Mouse (Mus musculus) naive thymus-derived CD4-positive, alpha-beta T cell, adult 2 months (primary cell): ENCODE data around the gene Zcchc2.

Experiments
- DNase-seq: peaks from one replicate; pipeline ENCODE4 v3.0.0-alpha.2; 2011; ENCODE audit warnings: low read depth

Zcchc2 gene

DNA sequence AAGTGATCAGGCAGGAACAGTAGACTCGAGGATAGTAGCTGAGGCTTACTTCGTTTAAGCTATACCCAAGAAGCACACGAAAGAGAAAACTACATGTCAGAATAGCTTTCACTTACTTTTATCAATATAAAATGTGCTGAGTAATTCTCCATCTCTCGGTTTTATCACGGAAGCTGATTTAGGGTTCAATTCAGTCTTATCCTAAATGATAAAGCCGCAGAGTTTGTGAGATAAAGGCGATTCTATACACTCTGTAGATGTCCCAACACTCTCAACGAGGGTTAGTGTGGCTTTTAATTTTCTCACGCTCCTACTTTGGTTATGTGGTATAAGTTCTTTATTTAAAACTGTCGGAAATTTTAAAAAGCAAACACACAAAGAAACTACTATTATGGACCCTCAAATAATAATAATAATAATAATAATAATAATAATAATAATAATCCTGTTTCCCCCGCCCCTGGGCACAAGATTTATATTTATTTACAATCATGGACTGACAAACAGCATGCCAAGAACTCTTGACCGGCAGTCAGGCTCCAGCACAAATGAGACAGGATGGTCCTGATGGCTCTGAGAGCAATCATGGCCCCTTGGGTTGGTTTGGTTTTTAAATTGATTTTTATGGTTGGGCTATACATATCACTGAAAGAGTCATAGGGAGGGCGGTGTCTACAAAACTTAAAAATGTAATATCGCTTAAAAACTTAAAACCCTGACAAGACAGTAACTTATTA, 1.1 kb upstream of the Zcchc2 start:
- DNase-seq, result no peak

GRCm38 (mm10) chr1:105989640-105989984, 594 bp upstream of the Zcchc2 start:
- DNase-seq, result no peak

DNA sequence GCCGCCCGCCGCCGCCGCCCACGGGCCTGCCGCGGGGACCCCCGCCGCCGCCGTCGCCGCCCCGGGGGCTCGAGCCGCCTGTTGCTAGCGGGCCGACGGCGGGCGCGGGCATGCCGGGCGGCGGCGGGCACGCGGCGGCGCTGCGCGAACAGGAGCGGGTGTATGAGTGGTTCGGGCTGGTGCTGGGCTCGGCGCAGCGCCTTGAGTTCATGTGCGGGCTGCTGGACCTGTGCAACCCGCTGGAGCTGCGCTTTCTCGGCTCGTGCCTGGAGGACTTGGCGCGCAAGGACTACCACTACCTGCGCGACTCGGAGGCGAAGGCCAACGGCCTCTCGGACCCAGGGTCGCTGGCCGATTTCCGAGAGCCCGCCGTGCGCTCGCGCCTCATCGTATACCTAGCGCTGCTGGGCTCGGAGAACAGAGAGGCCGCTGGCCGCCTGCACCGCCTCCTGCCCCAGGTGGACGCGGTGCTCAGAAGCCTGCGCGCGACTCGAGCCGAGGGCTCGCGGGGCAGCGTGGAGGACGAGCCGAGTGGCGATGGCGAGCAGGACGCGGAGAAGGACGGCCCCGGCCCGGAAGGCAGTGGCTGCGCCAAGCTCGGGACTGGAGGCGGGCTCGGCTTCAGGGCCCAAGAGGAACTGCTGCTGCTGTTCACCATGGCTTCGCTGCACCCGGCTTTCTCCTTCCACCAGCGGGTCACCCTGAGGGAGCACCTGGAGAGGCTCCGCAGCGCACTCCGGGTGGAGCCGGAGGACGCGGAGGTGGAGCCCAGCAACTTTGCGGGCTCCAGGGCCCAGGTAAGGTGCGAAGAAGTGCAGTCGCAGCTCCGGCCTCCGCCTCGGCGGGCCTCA, 930 bp downstream of the Zcchc2 start:
- peak; percentile 77 for DNase-seq

DNA sequence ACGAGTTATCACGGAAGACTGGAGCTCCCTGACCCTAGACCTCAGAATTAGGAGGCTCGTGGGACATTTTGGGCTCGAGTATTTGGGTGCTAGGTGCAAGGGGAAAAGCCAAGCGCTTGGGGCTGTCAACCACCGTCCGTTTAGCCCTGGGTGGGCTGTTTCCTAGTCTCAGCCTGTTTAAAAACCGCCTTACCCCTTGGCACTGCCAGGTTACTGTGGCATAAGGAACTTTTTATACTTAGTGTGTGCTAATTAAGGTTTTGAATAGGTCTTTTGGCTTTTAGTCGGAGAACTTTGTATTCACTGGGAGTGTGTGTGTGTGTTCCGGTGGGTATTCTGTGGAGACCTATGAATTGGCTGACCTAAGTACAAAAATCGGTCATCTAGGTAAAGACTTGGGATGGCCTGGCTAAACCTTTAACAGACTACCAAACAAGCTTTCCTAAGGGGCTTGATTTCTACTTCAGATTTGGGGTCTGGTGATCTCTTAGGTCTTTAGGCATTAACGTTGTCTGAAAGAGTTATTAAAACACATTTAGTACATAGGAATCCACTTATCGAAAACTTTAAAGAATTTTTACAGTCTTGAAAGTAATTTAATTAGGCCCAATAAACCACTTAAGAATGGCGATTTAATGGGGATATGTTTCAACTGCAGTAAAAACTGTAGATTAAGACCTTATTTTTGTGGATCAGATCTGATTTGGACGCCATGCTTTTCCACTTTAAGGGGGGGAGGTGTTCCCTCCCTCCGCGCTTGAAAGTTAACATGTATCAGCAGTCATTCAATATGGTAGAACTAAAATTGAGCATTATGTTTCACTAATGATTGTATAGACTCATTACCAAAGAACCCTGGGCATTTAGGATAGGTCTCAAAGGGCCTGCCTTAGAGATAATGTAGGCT, 2.0 kb downstream of the Zcchc2 start:
- DNase-seq, result no peak

DNA sequence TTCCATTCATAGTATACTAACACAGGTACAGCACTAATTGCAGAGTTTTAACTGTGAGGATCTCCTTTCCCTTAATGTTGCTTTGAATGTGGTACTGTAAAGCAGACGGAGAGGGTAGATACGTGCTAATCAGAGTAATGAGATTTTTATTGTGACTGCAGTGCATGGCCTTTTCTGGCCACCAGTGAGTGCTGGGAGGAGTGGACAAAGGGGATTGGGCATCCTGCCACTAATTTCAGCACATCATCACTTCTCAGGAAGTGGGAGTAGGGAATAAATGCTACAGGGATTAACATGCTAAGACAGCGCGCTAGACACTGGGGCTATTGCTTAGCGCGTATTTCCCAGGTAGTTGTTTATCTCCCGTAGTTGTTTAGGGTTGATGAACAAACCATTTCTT, 3.0 kb downstream of the Zcchc2 start:
- peak; percentile 35 for DNase-seq

DNA sequence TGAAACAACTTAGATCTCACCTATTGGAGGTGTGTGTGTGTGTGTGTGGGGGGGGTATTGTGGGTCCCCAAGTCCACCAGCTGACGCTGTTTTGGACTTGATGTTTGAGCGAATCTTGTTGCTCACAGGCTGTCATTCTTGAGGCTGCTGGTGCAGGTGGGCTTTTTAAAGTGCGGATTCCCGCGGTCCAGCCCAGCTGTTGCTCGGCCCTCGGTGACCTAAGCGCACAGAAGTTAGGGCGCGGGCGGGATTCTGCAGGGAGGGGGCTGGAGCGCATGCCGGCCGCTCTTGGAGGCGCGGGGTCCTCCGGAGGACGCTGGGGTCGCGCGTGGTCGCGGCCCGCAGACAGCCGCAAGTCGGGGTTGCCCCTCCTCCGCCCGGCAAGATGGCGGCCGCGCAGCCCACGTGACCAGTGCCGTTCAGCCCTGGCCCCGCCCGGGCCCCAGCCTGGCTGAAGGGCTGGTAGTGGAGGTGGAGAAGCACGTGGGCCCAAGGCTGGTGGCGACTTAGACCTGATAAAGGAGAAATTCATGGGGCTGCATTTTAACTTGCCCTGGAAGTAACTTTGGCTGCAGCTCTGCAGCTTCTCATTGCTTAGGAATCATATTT, 3.5 kb downstream of the Zcchc2 start:
- DNase-seq, result peak; percentile 83

DNA sequence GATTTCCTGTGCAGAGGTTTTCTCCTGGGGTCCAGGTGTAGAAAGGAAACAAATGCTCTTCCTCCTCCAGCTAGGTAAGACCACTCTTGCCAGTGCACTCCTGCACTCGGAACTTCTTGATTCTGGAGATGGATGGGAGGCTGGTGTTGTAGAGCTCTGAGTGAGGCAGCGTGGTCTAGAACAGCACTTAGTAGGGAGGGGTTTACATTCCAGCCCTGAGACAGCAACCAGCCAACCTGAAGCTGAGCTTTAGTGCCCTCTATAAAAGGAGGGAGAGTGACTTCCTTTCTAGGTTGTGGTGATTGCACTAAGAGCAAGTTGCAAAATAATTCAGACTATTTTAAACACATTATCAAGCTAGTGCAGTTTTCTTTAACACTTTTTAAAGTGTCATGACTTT, 5.8 kb downstream of the Zcchc2 start:
- DNase-seq, result no peak

DNA sequence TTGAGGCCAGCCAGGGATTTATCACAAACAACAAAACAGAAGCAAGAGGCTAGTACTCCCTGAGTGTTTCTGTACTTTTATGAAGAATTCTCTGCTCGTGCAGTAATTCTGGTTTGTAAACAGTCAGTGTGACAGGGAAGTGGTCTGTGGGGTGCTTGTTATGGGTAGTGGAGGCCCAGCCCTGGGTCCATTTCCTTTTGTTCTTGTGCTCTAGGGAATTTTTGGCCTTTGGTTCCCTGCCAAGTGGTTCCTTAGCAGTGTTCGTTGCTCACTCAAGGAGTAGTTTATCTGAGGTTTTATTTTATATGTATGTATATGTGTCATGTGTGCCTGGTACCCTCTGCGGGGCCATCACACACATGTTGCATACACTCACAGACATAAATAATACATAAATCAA, 7.1 kb downstream of the Zcchc2 start:
- DNase-seq, result no peak

GRCm38 (mm10) chr1:105999802-106000201, 9.6 kb downstream of the Zcchc2 start:
- DNase-seq, result no peak

DNA sequence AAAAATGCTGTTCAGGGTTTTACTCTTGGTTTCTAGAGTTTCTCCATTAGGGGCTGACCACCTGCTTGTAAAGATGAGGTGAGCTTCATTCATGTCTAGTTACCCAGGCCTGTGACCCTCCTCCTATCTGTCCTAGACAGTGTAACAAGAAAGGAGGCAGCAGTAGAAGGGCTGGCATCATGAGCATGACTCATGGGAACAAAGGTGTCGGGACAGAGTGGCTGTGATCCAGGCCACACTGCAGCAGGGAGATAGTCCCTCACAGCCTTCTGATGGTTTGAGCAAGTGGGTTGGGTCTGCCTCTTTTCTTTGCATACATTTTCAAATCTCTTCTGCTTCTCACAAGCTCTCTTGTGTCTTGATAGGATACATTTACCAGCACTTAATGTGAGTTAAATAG, 17.4 kb downstream of the Zcchc2 start:
- no peak for DNase-seq

DNA sequence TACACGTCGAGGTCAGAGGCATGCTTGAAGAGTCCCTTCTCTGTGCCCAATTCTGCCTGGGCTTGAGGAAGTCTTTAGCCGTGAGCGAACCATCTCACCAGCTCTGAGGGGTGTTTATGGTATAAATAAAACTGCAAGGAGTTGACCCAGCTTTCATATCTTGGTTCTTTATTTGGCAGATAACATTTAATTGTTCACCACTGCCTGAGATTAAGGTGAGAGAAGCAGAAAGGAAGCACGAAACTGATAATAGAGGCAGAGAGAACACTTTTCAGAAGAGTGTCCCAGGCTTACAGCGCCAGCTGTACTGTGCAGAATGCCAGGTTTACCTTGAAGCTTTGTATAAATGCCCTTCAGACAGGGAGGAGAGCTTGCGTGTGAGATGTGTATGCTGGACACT, 20.9 kb downstream of the Zcchc2 start:
- DNase-seq, result no peak

- DNase-seq, result no peak
Measured at GRCm38 (mm10) chr1:106013759-106014158, 23.6 kb downstream of the Zcchc2 start.

DNA sequence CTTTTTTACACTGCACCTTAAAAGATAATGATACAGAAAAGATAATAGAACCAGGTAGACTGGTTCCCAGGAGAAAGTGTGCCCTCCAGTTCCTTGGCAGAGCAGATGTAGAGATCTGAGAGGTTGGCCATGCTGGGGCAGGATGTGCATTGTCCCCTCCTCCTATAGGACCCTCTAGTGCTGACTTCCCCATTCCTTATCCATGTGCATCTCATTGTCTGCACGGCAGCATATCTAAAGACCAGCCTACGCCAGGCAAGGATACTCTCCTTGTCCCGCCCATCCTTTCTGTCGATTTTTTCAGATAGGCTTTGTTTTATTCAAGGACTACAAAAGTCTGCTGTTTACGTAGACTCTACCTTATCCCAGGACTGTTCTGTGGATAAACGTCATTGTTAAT, 26.1 kb downstream of the Zcchc2 start:
- no peak for DNase-seq

GRCm38 (mm10) chr1:106019854-106020253, 29.6 kb downstream of the Zcchc2 start:
- DNase-seq, result no peak

- DNase-seq, result no peak
Measured at GRCm38 (mm10) chr1:106022998-106023397, 32.8 kb downstream of the Zcchc2 start.

DNA sequence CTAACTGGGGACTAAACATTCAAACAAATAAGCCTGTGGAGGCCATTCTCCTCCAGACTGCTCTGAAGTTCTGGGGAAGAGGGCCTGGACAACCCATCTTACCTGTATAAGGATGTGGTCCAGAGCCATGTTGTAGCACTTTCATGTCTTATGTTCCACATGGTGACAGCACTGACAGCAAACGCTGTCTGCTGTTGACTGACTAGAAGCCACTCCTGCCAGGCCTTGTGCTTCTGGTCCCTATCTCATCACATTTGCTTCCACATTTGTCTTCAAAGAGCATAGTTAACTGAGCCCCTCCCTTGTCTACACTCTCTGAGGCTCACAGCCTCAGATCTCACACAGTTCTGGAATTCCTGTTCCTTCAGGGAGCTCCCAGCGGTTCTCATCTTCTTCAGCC, 34.0 kb downstream of the Zcchc2 start:
- DNase-seq, result no peak

- DNase-seq, result no peak
Measured at GRCm38 (mm10) chr1:106024778-106025177, 34.6 kb downstream of the Zcchc2 start.

- DNase-seq, result no peak
Measured at GRCm38 (mm10) chr1:106029769-106030168, 39.6 kb downstream of the Zcchc2 start.

GRCm38 (mm10) chr1:106030331-106030730, 40.1 kb downstream of the Zcchc2 start:
- DNase-seq, result no peak

GRCm38 (mm10) chr1:106030886-106031285, 40.7 kb downstream of the Zcchc2 start:
- no peak for DNase-seq

DNA sequence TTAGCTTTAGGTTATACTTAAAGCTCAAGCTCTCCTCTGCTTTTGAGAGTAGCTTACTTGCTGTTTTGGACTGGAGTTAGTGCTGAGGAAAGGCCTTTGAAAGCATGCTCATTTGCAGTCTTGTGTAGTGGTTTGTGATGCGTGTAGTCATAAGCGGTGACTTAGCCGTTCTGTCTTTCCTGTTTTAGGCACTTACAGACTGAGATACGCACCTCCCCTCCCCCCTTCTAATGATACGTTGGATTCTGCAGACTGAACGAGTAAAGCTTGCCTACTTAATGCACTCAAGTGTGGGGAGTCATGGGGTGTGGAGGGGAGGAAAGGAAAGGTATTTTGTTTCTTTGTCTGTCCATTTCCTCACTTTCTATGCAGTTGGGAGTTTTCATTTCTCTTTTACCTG, 41.7 kb downstream of the Zcchc2 start:
- peak; percentile 37 for DNase-seq

DNA sequence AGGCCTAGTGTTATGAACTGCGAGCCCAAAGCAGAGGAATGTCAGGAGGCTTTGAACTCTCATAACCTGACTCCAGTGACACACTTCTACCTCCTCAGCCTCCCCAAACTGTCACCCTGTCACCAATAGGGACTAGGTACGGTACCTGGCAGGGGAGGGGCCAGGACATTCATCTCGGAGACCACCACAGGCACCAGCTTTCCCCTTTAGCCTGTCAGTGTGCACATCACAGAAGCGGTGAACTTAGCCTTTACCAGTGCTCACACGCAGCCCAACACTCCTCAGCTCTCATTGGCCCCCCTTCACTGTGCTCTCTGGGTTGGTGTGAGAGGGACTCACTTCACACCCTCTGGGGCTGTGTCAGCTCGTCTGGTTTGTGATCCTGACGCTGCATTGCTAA, 44.6 kb downstream of the Zcchc2 start:
- DNase-seq, result no peak
